In genomic region chr8:120374514-120374913, GRCm38 (mm10) we compare ENCODE assay signal across 8 mouse cellular contexts.
DNase-seq lines count a peak whose midpoint lies in the region; ATAC-seq and TF ChIP-seq lines count a peak whose summit lies in the region.

No protein-coding gene starts in this region.

- H3K9me3 ChIP-seq in E14TG2a.4 (ENCODE audit: low read length), result no peaks in the 10 kb centered on the region
- no peaks in the 10 kb centered on the region for H3K9me3 ChIP-seq in hindbrain, embryonic 12.5 days (replicated peaks)
- H3K9me3 ChIP-seq in liver, embryonic 13.5 days (replicated peaks), result no peaks in the 10 kb centered on the region

- 23% methylated on average over 9 of the region's 9 CpGs for WGBS in hindbrain, embryonic 12.5 days
- 51% methylated on average over 9 of the region's 9 CpGs for WGBS in liver, embryonic 13.5 days (ENCODE audit: insufficient replicate concordance)

- peaks cover 72% of the 10 kb centered on the region for H3K4me1 ChIP-seq in E14TG2a.4 (replicated peaks; ENCODE audit: low read depth, low read length)
- H3K4me1 ChIP-seq in hindbrain, embryonic 12.5 days, result peaks cover 85% of the 10 kb centered on the region
- peaks cover 100% of the 10 kb centered on the region for H3K4me1 ChIP-seq in liver, embryonic 13.5 days (replicated peaks)

- peak overlapping the region; percentile 84 for H3K27ac ChIP-seq in hindbrain, embryonic 12.5 days
- H3K27ac ChIP-seq in liver, embryonic 13.5 days, result peak overlapping the region; percentile 96

- H3K4me3 ChIP-seq in E14TG2a.4 (replicated peaks; ENCODE audit: low read length), result peak overlapping the region; percentile 50
- H3K4me3 ChIP-seq in hindbrain, embryonic 12.5 days, result no peak overlapping the region
- H3K4me3 ChIP-seq in liver, embryonic 13.5 days (replicated peaks), result no peak overlapping the region

- H3K27me3 ChIP-seq in E14TG2a.4 (ENCODE audit: insufficient read depth, low read length), result no peaks in the 10 kb centered on the region
- H3K27me3 ChIP-seq in hindbrain, embryonic 12.5 days, result no peaks in the 10 kb centered on the region
- H3K27me3 ChIP-seq in liver, embryonic 13.5 days, result no peaks in the 10 kb centered on the region

- DNase-seq in adrenal gland, postnatal 10 days, result peak; percentile 64
- DNase-seq in liver, embryonic 13.5 days, result no peak
- no peak for DNase-seq in layer of hippocampus, postnatal 10 days (ENCODE audit: low spot score in 2 of 2)
- DNase-seq in right cerebral cortex, postnatal 14 days, result no peak
- DNase-seq in left cerebral cortex, postnatal 25 days (ENCODE audit: low spot score in 2 of 2), result no peak

- TF ChIP-seq CTCF in E14TG2a.4 (conservative IDR thresholded peaks at IDR 0.05; ENCODE audit: low read length), result no peak

- no peaks in the 10 kb centered on the region for H3K36me3 ChIP-seq in E14TG2a.4 (ENCODE audit: insufficient read depth, low read length)
- H3K36me3 ChIP-seq in hindbrain, embryonic 12.5 days, result no peaks in the 10 kb centered on the region
- no peaks in the 10 kb centered on the region for H3K36me3 ChIP-seq in liver, embryonic 13.5 days

- intact Hi-C loops in left cerebral cortex, postnatal 25 days (cut with DNase I), result no loop called here

- no peak overlapping the region for H3K4me2 ChIP-seq in hindbrain, embryonic 12.5 days (replicated peaks)
- H3K4me2 ChIP-seq in liver, embryonic 13.5 days, result peak overlapping the region; percentile 2; the same call in 1 of the 2 replicates

- ATAC-seq in hindbrain, embryonic 12.5 days (ENCODE audit: low FRiP score), result peak; percentile 19
- ATAC-seq in liver, embryonic 13.5 days (ENCODE audit: low read depth), result no peak
- no peak for ATAC-seq in monocyte, adult 5-6 weeks (replicated peaks; ENCODE audit: insufficient number of reproducible peaks, low FRiP score, low TSS enrichment, poor library complexity, severe bottlenecking)

- peak overlapping the region; percentile 49 for H3K9ac ChIP-seq in hindbrain, embryonic 12.5 days
- H3K9ac ChIP-seq in liver, embryonic 13.5 days, result peak overlapping the region; percentile 82
